Mouse (Mus musculus): ENCODE measurements around the gene Bhlhb9. TPM values are rescaled to one million over a fixed set of nuclear protein-coding genes. Genes with fewer than 3 reads are reported as not detected.
"Not testable (repeated sequence)": the region's sequence is repeated elsewhere in the genome, so short reads cannot be mapped to it uniquely, and the experiment has no call there.

The Bhlhb9 gene
- polyA plus RNA-seq, 1 experiment from 2014 or later: 57.9 TPM

- POLR2A ChIA-PET: no interaction called here
- peak; percentile 81 for TF ChIP-seq CTCF (IDR thresholded peaks at IDR 0.05)
- H3K27me3 ChIP-seq: peaks cover 9% of the 10 kb centered on the region
- peak; percentile 6 for DNase-seq (ENCODE audit: low read depth, low spot score)
- CTCF ChIA-PET: no interaction called here
- in situ Hi-C loops (cut with MboI; ENCODE audit: low pct_unique_long_range_greater_than_20kb): loop anchor here (5.0 to 25.0 kb wide), 2 partner anchors 167 to 693 kb away; no protein-coding TSS in a partner anchor
- no peak for ATAC-seq
Observed at GRCm38 (mm10) chrX:135805780-135806179, 8.4 kb downstream of the Bhlhb9 start.

DNA sequence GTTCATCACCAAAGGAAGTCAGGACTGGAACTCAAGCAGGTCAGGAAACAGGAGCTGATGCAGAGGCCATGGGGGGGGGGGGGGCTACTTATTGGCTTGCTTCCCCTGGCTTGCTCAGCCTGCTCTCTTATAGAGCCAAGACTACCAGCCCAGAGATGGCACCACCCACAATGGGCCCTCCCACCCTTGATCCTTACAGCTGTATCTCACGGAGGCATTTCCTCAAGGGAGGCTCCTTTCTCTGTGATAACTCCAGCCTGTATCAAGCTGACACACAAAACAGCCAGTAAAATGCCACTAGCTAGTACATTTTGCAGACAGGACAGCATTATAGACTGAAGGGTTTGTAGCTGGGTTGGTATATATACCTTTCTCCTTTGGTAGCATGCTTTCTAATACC is 38.5 kb downstream of the Bhlhb9 start:
- in situ Hi-C loops (cut with MboI; ENCODE audit: low pct_unique_long_range_greater_than_20kb); DNase-seq (ENCODE audit: low read depth, low spot score); ATAC-seq; POLR2A ChIA-PET: not testable (repeated sequence)
- CTCF ChIA-PET: interaction anchor here (0.6 kb wide), 1 partner anchor 120 kb away, joined by 3 read pairs; no protein-coding TSS in a partner anchor
- peaks cover 18% of the 10 kb centered on the region for H3K27me3 ChIP-seq

GRCm38 (mm10) chrX:135837896-135838295 is 40.5 kb downstream of the Bhlhb9 start:
- no peak for DNase-seq (ENCODE audit: low read depth, low spot score)
- ChIA-PET POLR2A (no interaction called here), CTCF (no interaction called here)
- TF ChIP-seq CTCF (IDR thresholded peaks at IDR 0.05): no peak
- in situ Hi-C loops (cut with MboI; ENCODE audit: low pct_unique_long_range_greater_than_20kb): no loop called here
- ATAC-seq: no peak
- peaks cover 16% of the 10 kb centered on the region for H3K27me3 ChIP-seq

DNA sequence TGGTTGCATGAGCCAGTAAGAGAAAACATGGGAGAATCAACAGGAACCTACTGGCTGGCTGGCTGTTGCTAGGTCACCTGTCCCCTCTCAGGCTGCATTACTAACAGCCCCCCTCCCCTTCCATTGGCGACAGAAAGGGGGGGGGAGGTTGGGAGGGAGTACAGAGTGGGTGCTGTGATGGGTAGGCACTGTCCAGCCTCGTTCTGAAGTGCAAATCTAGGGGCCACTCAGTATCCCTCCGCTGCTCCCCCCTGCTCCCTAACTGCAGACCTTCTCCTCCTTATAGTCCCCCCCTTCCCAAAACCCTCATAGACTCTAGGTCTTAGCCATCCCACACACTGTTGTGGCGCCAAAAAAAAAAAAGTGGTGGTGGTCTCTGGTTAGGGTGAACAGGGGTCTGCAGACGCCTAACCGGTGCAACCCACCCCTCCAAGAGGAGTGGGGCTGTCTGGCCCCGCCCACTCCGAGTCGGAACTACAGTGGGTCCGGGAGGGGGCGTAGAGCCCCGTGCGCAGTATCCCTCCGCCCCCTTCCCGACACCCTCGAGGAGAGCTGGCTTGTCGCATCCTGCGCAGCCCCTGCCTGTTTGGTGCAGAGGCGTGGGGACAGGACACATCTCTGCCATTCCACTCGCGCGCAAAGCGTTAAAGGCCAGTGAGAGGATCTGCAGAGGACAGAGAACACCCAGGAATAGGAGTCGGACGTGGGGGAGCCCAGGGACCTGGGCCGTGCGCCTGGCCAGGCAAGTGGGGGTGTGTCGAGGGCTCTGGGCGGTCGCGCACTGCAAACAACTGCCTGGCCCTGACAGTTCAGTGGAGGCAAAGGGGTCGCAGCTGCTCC is 41.3 kb downstream of the Bhlhb9 start, which contains the start of gene Gprasp2:
Gene Gprasp2 (plus strand): TSS at position 514 of the 840 bp plus-strand sequence.
- in situ Hi-C loops (cut with MboI; ENCODE audit: low pct_unique_long_range_greater_than_20kb); DNase-seq (ENCODE audit: low read depth, low spot score); POLR2A ChIA-PET; CTCF ChIA-PET: not testable (repeated sequence)
- H3K27me3 ChIP-seq: peaks cover 17% of the 10 kb centered on the region
- peak; percentile 52 for ATAC-seq

- ATAC-seq: peak; percentile 33
- CTCF ChIA-PET; in situ Hi-C loops (cut with MboI; ENCODE audit: low pct_unique_long_range_greater_than_20kb); DNase-seq (ENCODE audit: low read depth, low spot score); POLR2A ChIA-PET: not testable (repeated sequence)
- H3K27me3 ChIP-seq: peaks cover 27% of the 10 kb centered on the region
Observed at GRCm38 (mm10) chrX:135839397-135840391, 42.3 kb downstream of the Bhlhb9 start.

DNA sequence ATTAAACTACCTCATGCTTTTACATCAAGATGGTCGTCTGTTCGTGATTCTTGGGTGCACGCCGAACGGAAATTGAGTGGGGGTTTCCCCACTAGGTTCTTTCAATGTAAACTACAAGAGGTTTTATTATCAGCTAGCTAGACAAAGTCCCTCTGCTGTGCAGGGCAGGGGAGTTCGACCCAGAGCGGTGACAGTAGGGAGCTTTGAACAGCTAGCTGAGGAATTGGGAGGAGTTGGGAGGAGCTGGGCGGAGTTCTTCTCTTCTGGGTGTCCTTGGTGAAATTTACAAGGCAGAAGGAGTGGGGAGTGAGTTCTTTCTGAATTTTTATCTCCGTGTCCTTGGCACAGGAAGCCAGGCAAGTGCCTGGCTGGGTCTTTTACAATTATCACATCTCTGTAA is 69.4 kb downstream of the Bhlhb9 start:
- peaks cover 29% of the 10 kb centered on the region for H3K27me3 ChIP-seq
- DNase-seq (ENCODE audit: low read depth, low spot score); in situ Hi-C loops (cut with MboI; ENCODE audit: low pct_unique_long_range_greater_than_20kb); CTCF ChIA-PET; POLR2A ChIA-PET; ATAC-seq: not testable (repeated sequence)

DNA sequence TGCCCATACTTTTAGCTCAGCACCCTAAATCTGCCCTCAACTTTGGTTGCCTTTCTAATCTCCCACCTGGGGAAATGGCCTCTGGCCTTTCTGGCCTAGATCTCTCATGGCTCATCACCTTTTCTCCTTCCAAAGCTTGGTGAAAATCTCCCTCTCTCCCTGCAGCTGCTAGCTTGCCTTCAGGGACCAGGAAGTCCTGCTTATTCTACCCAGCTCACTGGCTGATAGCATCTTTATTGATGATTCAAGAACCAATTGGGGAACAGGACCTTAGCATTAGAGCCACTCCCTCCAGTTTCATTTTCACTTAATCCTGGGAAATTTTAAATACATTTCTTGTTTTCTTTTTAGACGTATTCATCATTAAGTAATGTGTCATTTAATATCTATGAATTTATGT is 79.3 kb downstream of the Bhlhb9 start:
- TF ChIP-seq CTCF (IDR thresholded peaks at IDR 0.05): no peak
- POLR2A ChIA-PET: no interaction called here
- no peak for ATAC-seq
- DNase-seq (ENCODE audit: low read depth, low spot score): no peak
- CTCF ChIA-PET: no interaction called here
- in situ Hi-C loops (cut with MboI; ENCODE audit: low pct_unique_long_range_greater_than_20kb): no loop called here
- H3K27me3 ChIP-seq: peaks cover 50% of the 10 kb centered on the region

DNA sequence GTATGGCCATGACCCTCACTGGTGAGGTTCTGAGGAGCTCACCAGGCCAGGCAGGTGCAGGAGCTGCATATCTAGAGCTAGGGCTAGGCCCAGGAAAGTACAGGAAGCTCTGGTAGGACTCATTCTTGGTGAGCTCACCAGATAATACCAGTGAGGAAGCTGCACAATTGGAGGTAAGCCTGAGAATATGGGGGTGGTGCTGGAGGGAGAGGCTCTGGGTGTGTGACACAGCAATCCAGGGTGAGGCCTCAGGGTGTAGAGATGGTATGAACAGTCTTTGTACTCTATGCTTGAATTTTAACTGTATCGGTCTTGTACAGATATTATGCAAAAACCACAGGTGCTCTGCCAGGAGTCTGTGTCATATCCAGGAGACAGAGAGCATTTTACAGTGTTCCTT is 82.2 kb downstream of the Bhlhb9 start:
- in situ Hi-C loops (cut with MboI; ENCODE audit: low pct_unique_long_range_greater_than_20kb): no loop called here
- DNase-seq (ENCODE audit: low read depth, low spot score): no peak
- CTCF ChIA-PET: no interaction called here
- POLR2A ChIA-PET: interaction anchor here (0.6 kb wide), 1 partner anchor 8 kb away, joined by 3 read pairs; no protein-coding TSS in a partner anchor
- H3K27me3 ChIP-seq: peaks cover 30% of the 10 kb centered on the region
- no peak for TF ChIP-seq CTCF (IDR thresholded peaks at IDR 0.05)
- no peak for ATAC-seq

GRCm38 (mm10) chrX:135885411-135886233 is 88.2 kb downstream of the Bhlhb9 start:
- in situ Hi-C loops (cut with MboI; ENCODE audit: low pct_unique_long_range_greater_than_20kb): no loop called here
- peak; percentile 27 for DNase-seq (ENCODE audit: low read depth, low spot score)
- no peak for TF ChIP-seq CTCF (IDR thresholded peaks at IDR 0.05)

DNA sequence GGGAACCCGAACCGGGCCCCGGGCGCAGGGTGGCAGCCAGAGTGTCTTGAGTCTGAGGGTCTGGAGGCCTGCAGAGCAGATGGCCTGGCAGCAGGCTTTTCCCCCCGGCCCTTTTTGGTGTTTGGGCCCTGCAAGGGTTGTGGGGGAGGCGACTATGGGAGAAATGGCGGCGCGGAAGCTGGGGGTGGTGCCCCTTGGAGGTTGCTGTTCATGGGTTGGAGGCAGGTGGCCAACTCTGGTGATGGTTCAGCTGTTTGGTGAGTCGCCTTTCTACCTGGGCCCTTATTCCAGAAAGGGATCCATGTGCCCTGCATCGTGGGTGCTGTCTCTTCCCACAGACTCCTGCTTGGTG is 88.8 kb downstream of the Bhlhb9 start:
- ChIA-PET CTCF (no interaction called here), POLR2A (interaction anchor here (1.2 kb wide), 1 partner anchor 43 kb away, joined by 6 read pairs; no protein-coding TSS in a partner anchor)
- TF ChIP-seq CTCF (IDR thresholded peaks at IDR 0.05): no peak
- in situ Hi-C loops (cut with MboI; ENCODE audit: low pct_unique_long_range_greater_than_20kb): no loop called here
- ATAC-seq (no peak), DNase-seq (ENCODE audit: low read depth, low spot score) (no peak)
- H3K27me3 ChIP-seq: peaks cover 4% of the 10 kb centered on the region

More at GRCm38 (mm10) chrX:135885411-135886233, 88.2 kb downstream of the Bhlhb9 start:
- peaks cover 4% of the 10 kb centered on the region for H3K27me3 ChIP-seq
- peak; percentile 94 for ATAC-seq
- ChIA-PET CTCF (no interaction called here), POLR2A (interaction anchor here (1.2 kb wide), 1 partner anchor 42 kb away, joined by 6 read pairs; no protein-coding TSS in a partner anchor)

Data from Patski (cell line).